Mouse (Mus musculus) layer of hippocampus, postnatal 10 days (tissue): ENCODE measurements around the gene Arsb. TPM values are rescaled to one million over a fixed set of nuclear protein-coding genes. Genes with fewer than 3 reads are reported as not detected.
A peak's percentile ranks its signal among the peaks of the same experiment; 100 is the strongest.

Source experiments
- DNase-seq, 2 experiments: peaks; one replicate each; pipeline ENCODE4 v3.0.0; 2021; ENCODE audit warnings: low spot score in 2 of 2
- long read RNA-seq: library from polyadenylated mRNA; stranded (forward); transcript quantifications from one replicate; pipeline ENCODE4 v2.0.0, GENCODE M21; 2023
- total RNA-seq, 2 experiments: library from RNA; stranded (reverse); gene quantifications; 2 replicates each; pipeline ENCODE4 v1.2.3; 2021

Arsb gene
- total RNA-seq = 10 to 100 TPM; 78.8 to 84.6 TPM
- long read RNA-seq, full-length matches to known transcripts = 34 of 55 reads
- long read RNA-seq, partial matches to known transcripts = 2 of 55 reads
- long read RNA-seq, other reads (novel, unspliced or antisense) = 19 of 55 reads

- peak; percentile 73 to 83 for DNase-seq
Observed at GRCm38 (mm10) chr13:93771588-93772278, at the start of gene Arsb. Gene Arsb (plus strand): TSS chr13:93771630.

DNA sequence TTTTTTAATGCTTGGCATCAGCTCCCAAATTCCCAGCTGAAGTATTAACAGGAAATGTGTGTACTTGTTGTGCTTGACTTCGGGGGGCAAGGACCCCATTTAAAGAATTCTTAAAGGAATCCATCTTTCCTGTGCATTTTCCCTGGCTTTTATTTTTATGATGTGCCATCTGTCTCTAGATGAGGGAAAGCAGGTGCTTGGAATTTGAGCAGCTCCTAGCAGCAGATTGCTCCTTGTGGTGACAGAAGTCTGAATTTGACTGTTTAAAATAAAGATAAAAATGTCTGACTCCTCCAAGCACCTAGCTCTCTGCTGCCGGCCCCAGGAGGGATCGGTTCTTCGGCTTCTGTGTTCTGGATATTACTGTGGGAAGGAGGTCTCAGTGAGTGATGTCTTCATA, 49.5 kb upstream of the Arsb start:
- DNase-seq = peak in 1 of 2 experiments; percentile 16

GRCm38 (mm10) chr13:93723455-93723854, 48.0 kb upstream of the Arsb start:
- no peak for DNase-seq

- DNase-seq = peak; percentile 23 to 47
Observed at GRCm38 (mm10) chr13:93724206-93724605, 47.2 kb upstream of the Arsb start.

GRCm38 (mm10) chr13:93735131-93735636, 36.2 kb upstream of the Arsb start:
- DNase-seq = no peak

DNA sequence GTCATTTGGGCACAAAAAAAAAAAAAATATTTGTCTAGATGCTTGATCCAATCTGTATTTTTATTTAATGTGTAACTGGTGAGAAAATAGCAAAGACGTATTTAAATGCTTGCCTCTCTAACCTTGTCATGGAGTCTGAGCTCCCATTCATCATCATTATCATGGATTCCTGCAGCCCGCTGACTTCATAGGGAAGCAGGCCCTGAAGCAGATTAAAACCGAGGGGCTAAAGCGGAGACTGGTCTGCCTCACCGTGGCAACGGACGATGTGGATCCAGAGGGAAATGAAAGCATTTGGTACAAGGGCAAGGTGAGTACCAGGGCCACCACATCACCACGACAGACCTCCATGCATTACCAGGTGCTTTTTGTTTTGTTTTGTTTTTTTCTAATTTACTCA, 27.3 kb upstream of the Arsb start:
- no peak for DNase-seq

DNA sequence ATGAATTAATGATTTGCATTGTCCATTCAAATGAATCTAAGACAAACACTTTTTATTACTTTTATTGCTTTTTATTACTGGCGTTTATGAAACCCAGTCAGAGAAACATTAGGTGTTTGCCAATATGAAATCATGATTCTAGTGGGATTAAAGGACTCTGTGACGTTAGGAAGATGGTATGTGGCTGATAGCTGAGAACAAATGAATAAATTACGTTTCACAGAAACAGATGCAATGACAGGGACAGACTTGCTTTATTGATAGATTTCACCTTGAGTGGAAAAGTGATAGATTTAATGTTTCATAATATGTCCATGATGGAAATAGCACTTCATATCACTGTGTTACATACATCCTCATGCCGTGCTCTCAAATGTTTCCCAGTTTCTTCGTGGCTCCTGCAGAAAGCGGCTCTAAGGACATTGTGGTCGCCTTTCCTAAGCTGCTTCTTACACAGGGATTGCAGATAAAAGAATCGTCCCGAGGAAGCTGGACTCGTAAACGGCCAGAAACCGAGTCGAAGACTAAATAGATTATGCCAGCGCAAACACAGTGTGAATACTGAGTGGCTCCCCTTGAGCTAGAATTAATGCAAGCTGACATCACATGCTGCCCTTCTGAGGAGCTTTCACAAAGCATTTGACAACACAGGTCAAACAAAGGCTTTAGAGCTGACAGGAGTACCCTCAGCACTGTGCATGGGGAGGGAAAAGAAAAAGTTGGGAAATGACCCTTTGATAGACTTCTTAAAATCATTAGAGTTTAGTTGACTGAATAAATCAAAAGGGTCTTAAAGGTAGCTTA, 18.6 kb upstream of the Arsb start:
- no peak for DNase-seq

DNA sequence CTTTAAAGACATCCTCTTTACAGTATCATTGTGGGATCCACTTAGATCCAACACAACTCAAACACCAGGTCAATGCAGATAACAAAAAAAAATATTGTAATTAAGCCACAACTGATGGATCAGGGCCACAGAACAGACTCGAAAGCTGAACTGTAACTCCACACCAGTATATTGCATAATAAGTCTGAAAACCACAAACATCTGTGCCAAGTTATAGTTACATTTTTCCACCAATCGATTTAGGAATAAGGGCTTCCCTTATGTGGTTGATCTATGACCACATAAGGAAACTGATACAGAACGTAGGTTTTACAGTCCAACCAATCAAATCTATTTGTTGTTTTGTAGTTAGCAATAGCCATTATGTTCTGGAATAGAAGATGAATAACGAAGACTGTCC, 16.3 kb upstream of the Arsb start:
- DNase-seq = no peak

GRCm38 (mm10) chr13:93756674-93757073, 14.8 kb upstream of the Arsb start:
- DNase-seq = no peak

DNA sequence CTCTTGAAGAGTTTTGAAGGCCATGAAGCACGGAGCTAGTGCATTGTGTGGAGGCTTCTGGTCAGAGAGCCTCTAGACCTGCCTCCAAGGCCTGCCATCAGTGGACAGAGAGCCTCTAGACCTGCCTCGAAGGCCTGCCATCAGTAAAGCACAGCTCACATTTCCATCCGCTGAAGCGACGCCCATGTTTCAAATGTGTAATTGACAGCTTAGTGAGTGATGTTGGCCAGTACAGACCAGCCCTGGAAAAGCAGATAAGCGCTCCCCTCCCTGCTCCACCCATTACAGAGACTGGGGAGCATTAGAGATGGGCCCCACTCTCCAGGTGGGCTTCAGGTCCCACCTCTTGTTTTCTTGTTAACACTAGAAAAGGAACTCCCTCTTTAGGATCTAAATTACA, 13.9 kb upstream of the Arsb start:
- DNase-seq = no peak

GRCm38 (mm10) chr13:93758149-93758898, 13.1 kb upstream of the Arsb start:
- DNase-seq = no peak

DNA sequence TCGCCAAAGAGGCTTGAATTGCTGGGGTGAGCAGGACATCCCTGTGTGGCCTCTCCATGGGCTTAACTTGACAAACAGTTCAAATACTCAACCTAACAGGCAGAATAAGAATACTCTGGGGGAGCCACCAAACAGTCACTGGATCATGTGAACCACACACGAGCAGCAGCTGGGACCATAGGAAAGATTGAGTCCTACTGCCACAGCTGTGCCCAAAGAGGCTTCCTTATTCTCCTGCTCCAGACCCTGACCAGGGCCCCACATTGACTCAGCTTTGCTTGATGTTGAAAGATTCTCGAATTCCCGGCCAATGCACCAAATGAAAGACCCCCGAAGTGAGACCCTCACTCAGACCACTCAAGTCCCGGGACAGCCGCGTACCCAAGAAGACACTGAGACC, 9.6 kb upstream of the Arsb start:
- DNase-seq = no peak

- DNase-seq = no peak
Observed at GRCm38 (mm10) chr13:93762879-93763278, 8.6 kb upstream of the Arsb start.

- no peak for DNase-seq
Observed at GRCm38 (mm10) chr13:93764321-93764973, 7.0 kb upstream of the Arsb start.

GRCm38 (mm10) chr13:93771031-93771587, 321 bp upstream of the Arsb start:
- DNase-seq = peak in 1 of 2 experiments; percentile 31

- no peak for DNase-seq
Observed at GRCm38 (mm10) chr13:93772279-93772636, 828 bp downstream of the Arsb start.

DNA sequence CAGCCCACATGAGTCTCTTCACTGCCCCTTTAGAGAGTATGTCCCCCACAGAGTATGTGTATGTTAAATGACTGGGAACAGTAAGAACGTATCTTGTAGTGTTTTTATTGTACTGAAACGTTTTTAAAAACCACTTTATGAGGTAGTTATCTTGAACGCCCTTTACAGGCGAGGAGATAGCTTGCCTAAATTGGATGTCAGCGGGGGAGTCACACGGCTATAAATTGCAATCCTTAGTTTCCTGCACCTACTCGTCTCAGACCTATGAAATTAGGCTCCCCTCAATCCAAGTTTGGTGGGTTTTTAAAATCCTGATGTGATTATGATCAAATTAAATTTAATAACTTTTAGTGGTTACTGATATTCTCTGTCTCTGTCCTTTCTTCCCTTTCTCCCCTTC, 1.4 kb downstream of the Arsb start:
- no peak for DNase-seq

DNA sequence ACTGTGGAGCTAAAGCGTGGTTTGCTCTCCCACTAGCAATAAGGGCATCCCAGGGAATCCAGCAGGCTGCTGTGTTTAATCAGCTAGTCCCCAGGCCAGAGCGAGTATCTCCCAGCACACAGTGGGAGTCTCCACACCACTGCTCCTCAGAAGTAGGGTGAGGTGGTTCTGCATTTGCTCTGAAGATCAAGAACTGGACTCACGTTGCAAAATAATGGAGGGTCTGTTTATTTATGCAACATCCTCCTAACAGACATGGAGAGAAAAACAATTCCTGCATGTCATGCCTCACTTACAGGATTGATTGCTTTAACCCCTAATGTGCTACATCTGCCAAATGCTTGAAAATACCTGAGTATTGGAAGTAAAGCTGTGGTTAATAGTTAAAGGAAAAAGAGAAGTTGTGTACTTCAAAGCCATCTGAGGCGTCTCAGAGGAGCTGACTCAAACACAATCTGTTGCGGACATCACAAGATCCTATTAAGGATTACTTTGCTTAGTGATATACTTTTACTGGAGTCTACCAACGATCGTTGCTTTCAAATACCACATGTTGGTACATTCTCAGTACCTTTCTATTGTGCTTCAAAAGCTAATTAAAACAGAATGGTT, 2.4 kb downstream of the Arsb start:
- no peak for DNase-seq

- no peak for DNase-seq
Observed at GRCm38 (mm10) chr13:93782823-93783222, 11.4 kb downstream of the Arsb start.

DNA sequence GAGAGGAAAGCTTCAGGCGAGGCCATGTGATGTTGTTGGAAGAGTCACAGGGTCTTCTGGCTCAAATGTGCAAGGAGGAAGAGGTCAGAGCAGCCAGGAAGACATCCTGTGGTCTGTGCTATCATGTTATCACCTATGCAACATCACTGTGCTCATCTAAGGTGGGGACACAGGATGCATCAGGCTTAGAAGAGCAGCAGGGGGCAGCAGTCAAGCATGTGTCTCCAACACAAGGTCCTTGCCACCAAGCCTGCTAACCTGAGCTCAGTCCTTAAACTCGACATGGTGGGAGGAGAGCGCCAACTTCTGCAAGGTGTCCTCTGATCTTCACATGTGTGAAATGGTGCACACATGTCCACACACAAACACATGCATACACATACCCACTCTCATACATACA, 13.9 kb downstream of the Arsb start:
- DNase-seq = no peak
